Mouse (Mus musculus): ENCODE results near the gene Ddx27. TPM values are rescaled to one million over a fixed set of nuclear protein-coding genes. Genes with fewer than 3 reads are reported as not detected.
A peak's percentile ranks its signal among the peaks of the same experiment; 100 is the strongest.
"Not testable (repeated sequence)": the region's sequence is repeated elsewhere in the genome, so short reads cannot be mapped to it uniquely, and the experiment has no call there.

Ddx27 gene
- polyA plus RNA-seq, 1 experiment = 15.0 TPM

- H3K4me3 ChIP-seq (ENCODE audit: insufficient read depth, low read depth, low read length) = no peak overlapping the region
- 37% methylated on average over 8 of the region's 8 CpGs for WGBS
- no peaks in the 10 kb centered on the region for H3K27me3 ChIP-seq (replicated peaks; ENCODE audit: control insufficient read depth, insufficient read depth, low read length)
- H3K27ac ChIP-seq (ENCODE audit: insufficient read depth, low read depth, low read length) = no peak overlapping the region
- DNase-seq = peak; percentile 84
- no peaks in the 10 kb centered on the region for H3K36me3 ChIP-seq (ENCODE audit: control insufficient read depth, insufficient read depth, low read length)
- peak; percentile 60 for TF ChIP-seq CTCF (conservative IDR thresholded peaks at IDR 0.05; ENCODE audit: insufficient read depth, insufficient read length, low read depth, low read length)
- no peak for TF ChIP-seq POLR2A (IDR thresholded peaks at IDR 0.05; ENCODE audit: low read depth, low read length)
- no peaks in the 10 kb centered on the region for H3K4me1 ChIP-seq (ENCODE audit: control insufficient read depth, insufficient read depth, low read length)
Observed at GRCm38 (mm10) chr2:167004099-167004854, 10.7 kb upstream of the Ddx27 start.

DNA sequence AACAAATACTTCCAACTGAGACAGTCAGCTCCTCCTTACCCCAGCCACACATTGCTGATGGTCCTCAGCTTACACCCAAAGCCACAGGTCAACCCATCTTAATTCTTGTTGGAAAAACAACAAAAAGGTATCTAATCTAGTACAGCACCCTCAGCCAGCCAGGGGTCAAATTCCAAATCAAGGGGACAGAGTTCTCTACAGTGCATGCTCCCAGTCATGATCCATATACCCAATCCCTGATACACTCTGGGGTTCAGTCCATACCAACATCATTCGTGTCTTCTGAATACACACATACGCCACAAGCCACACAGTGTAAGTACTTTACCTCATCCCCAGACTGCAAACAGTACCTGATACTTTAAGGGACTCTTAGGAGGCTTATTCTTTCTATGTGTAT, 8.6 kb upstream of the Ddx27 start:
- peak; percentile 34 for DNase-seq
- no peaks in the 10 kb centered on the region for H3K4me1 ChIP-seq (ENCODE audit: control insufficient read depth, insufficient read depth, low read length)
- TF ChIP-seq POLR2A (IDR thresholded peaks at IDR 0.05; ENCODE audit: low read depth, low read length) = no peak
- TF ChIP-seq CTCF (conservative IDR thresholded peaks at IDR 0.05; ENCODE audit: insufficient read depth, insufficient read length, low read depth, low read length) = no peak
- no peak overlapping the region for H3K4me3 ChIP-seq (ENCODE audit: insufficient read depth, low read depth, low read length)
- 80% methylated on average over 2 of the region's 2 CpGs for WGBS
- H3K27me3 ChIP-seq (replicated peaks; ENCODE audit: control insufficient read depth, insufficient read depth, low read length) = no peaks in the 10 kb centered on the region
- no peak overlapping the region for H3K27ac ChIP-seq (ENCODE audit: insufficient read depth, low read depth, low read length)
- no peaks in the 10 kb centered on the region for H3K36me3 ChIP-seq (ENCODE audit: control insufficient read depth, insufficient read depth, low read length)

- no peak for TF ChIP-seq CTCF (conservative IDR thresholded peaks at IDR 0.05; ENCODE audit: insufficient read depth, insufficient read length, low read depth, low read length)
- TF ChIP-seq POLR2A (IDR thresholded peaks at IDR 0.05; ENCODE audit: low read depth, low read length) = no peak
- no peak overlapping the region for H3K27ac ChIP-seq (ENCODE audit: insufficient read depth, low read depth, low read length)
- no peak for DNase-seq
- no peak overlapping the region for H3K4me3 ChIP-seq (ENCODE audit: insufficient read depth, low read depth, low read length)
- no peaks in the 10 kb centered on the region for H3K4me1 ChIP-seq (ENCODE audit: control insufficient read depth, insufficient read depth, low read length)
- WGBS = 72% methylated on average over 13 of the region's 13 CpGs
- H3K27me3 ChIP-seq (replicated peaks; ENCODE audit: control insufficient read depth, insufficient read depth, low read length) = no peaks in the 10 kb centered on the region
- H3K36me3 ChIP-seq (ENCODE audit: control insufficient read depth, insufficient read depth, low read length) = no peaks in the 10 kb centered on the region
Observed at GRCm38 (mm10) chr2:167007001-167007491, 7.9 kb upstream of the Ddx27 start.

DNA sequence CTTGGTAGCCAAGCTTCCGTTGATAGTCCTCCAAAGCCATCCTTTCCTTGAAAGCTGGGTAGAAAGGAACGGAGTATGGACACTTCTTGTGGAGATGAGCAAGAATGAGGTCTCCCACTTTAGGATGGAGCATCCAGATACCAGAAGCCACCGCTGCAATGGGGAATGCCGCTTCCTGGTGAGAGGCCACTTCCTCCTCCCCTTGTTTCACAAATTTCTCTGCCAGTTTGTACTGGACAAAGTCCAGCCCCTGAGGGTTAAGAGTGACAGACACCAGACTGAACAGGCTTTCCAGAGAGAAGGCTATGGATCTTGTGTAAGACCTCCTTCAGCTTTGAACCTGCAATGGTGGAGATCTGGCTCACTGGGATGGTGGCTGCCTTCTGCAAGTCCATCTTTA, 7.4 kb upstream of the Ddx27 start:
- not testable (repeated sequence) for H3K4me3 ChIP-seq (ENCODE audit: insufficient read depth, low read depth, low read length); H3K36me3 ChIP-seq (ENCODE audit: control insufficient read depth, insufficient read depth, low read length); H3K27me3 ChIP-seq (replicated peaks; ENCODE audit: control insufficient read depth, insufficient read depth, low read length); H3K27ac ChIP-seq (ENCODE audit: insufficient read depth, low read depth, low read length); H3K4me1 ChIP-seq (ENCODE audit: control insufficient read depth, insufficient read depth, low read length)
- 55% methylated on average over 4 of the region's 4 CpGs for WGBS
- DNase-seq = peak; percentile 31

GRCm38 (mm10) chr2:167009483-167009882, 5.5 kb upstream of the Ddx27 start:
- H3K4me3 ChIP-seq (ENCODE audit: insufficient read depth, low read depth, low read length) = no peak overlapping the region
- no peak overlapping the region for H3K27ac ChIP-seq (ENCODE audit: insufficient read depth, low read depth, low read length)
- H3K4me1 ChIP-seq (ENCODE audit: control insufficient read depth, insufficient read depth, low read length) = peaks cover under 1% of the 10 kb centered on the region; the same call in 1 of the 2 replicates
- no peak for DNase-seq
- no peaks in the 10 kb centered on the region for H3K27me3 ChIP-seq (replicated peaks; ENCODE audit: control insufficient read depth, insufficient read depth, low read length)
- H3K36me3 ChIP-seq (ENCODE audit: control insufficient read depth, insufficient read depth, low read length) = no peaks in the 10 kb centered on the region
- WGBS = 84% methylated on average over 4 of the region's 4 CpGs
- TF ChIP-seq POLR2A (IDR thresholded peaks at IDR 0.05; ENCODE audit: low read depth, low read length) (no peak), CTCF (conservative IDR thresholded peaks at IDR 0.05; ENCODE audit: insufficient read depth, insufficient read length, low read depth, low read length) (no peak)

DNA sequence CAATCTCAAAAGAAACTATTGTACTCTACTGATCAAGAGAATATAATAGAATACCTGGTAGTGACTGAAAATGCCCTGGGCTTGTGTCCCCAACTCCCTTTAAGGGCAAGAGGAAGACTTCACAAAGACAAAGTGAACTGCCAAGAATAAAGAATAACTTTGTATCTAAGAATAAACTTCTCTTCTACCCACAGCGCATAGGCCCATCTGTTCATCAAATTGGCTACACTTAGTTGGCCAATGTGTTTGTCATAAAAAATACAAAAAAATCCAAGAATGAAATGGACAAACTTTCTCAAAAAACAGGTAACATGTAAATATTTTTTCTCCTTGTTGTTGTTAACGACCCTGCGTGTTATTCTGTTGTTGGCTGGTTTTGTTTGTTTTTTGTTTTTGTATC, 4.4 kb upstream of the Ddx27 start:
- no peaks in the 10 kb centered on the region for H3K27me3 ChIP-seq (replicated peaks; ENCODE audit: control insufficient read depth, insufficient read depth, low read length)
- 87% methylated on average over 3 of the region's 3 CpGs for WGBS
- TF ChIP-seq CTCF (conservative IDR thresholded peaks at IDR 0.05; ENCODE audit: insufficient read depth, insufficient read length, low read depth, low read length) (no peak), POLR2A (IDR thresholded peaks at IDR 0.05; ENCODE audit: low read depth, low read length) (no peak)

DNA sequence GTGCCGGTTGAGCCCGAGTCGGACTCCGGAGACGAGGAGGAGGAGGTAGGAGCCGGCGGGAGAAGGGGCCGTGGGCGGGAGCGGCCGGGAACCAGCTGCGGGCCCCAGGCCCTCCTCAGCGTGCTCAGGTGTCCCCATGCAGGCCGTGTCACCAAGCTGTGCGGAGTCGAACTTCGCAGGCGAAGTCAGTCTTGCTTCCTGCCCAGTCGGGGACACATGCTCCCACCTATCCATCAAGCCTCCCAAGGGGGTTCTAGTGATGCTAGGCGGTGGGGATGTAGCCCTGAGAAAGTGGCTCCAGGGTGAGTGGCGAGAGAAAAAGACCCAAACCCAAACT, 357 bp downstream of the Ddx27 start:
- H3K4me3 ChIP-seq (ENCODE audit: insufficient read depth, low read depth, low read length) = peak overlapping the region; percentile 83
- 0% methylated on average over 21 of the region's 21 CpGs for WGBS
- H3K36me3 ChIP-seq (ENCODE audit: control insufficient read depth, insufficient read depth, low read length) = no peaks in the 10 kb centered on the region
- no peak for TF ChIP-seq CTCF (conservative IDR thresholded peaks at IDR 0.05; ENCODE audit: insufficient read depth, insufficient read length, low read depth, low read length)
- no peak for TF ChIP-seq POLR2A (IDR thresholded peaks at IDR 0.05; ENCODE audit: low read depth, low read length)
- peaks cover 4% of the 10 kb centered on the region; the same call in 1 of the 2 replicates for H3K4me1 ChIP-seq (ENCODE audit: control insufficient read depth, insufficient read depth, low read length)
- no peak overlapping the region for H3K27ac ChIP-seq (ENCODE audit: insufficient read depth, low read depth, low read length)
- DNase-seq = no peak
- no peaks in the 10 kb centered on the region for H3K27me3 ChIP-seq (replicated peaks; ENCODE audit: control insufficient read depth, insufficient read depth, low read length)

More for the DNA sequence above, 4.4 kb upstream of the Ddx27 start:
- no peak overlapping the region for H3K4me3 ChIP-seq (ENCODE audit: insufficient read depth, low read depth, low read length)
- no peak for DNase-seq
- peaks cover 4% of the 10 kb centered on the region; the same call in 1 of the 2 replicates for H3K4me1 ChIP-seq (ENCODE audit: control insufficient read depth, insufficient read depth, low read length)
- no peaks in the 10 kb centered on the region for H3K36me3 ChIP-seq (ENCODE audit: control insufficient read depth, insufficient read depth, low read length)
- no peak overlapping the region for H3K27ac ChIP-seq (ENCODE audit: insufficient read depth, low read depth, low read length)

Data from kidney, adult 2 months (tissue).